Mouse (Mus musculus) liver, embryonic 16.5 days (tissue): Measurements from ENCODE around the gene Sub1. TPM values are rescaled to one million over a fixed set of nuclear protein-coding genes. Genes with fewer than 3 reads are reported as not detected.
A peak's percentile ranks its signal among the peaks of the same experiment; 100 is the strongest.

Experiments used
- ATAC-seq: fragments of 200-750 bp; cut with Nextera tagmentation; 2 replicates; pipeline ENCODE4 v1.8.0; 2017; ENCODE audit warnings: low read depth, mild to moderate bottlenecking, moderate number of reproducible peaks, moderate library complexity
- H3K27ac ChIP-seq: fragments of 300-500 bp; sonication (generic); 2 replicates; pipeline ENCODE4 v1.5.1; 2014; ENCODE audit warnings: mild to moderate bottlenecking, low read length
- H3K27me3 ChIP-seq: fragments of 300-500 bp; sonication (generic); 2 replicates; pipeline ENCODE4 v1.6.1; 2014; ENCODE audit warnings: low read depth, low read length, mixed read lengths; ENCODE audit not compliant: control insufficient read depth, insufficient read depth
- H3K36me3 ChIP-seq: fragments of 300-500 bp; sonication (generic); 2 replicates; pipeline ENCODE4 v1.6.1; 2014; ENCODE audit warnings: mild to moderate bottlenecking; ENCODE audit not compliant: control insufficient read depth, insufficient read depth
- H3K4me1 ChIP-seq: fragments of 300-500 bp; sonication (generic); 2 replicates; pipeline ENCODE4 v1.6.1; 2014; ENCODE audit warnings: low read depth, low read length, mixed read lengths; ENCODE audit not compliant: control insufficient read depth
- H3K4me2 ChIP-seq: fragments of 300-500 bp; sonication (generic); 2 replicates; pipeline ENCODE4 v1.6.1; 2014; ENCODE audit warnings: low read depth, low read length, mixed read lengths
- H3K4me3 ChIP-seq: fragments of 300-500 bp; sonication (generic); 2 replicates; pipeline ENCODE4 v1.5.1; 2014; ENCODE audit warnings: low read depth, mild to moderate bottlenecking, low read length
- H3K9ac ChIP-seq: fragments of 300-500 bp; sonication (generic); 2 replicates; pipeline ENCODE4 v1.6.1; 2014; ENCODE audit warnings: low read depth, low read length
- H3K9me3 ChIP-seq: fragments of 300-500 bp; sonication (generic); replicated peaks from 2 replicates; pipeline ENCODE4 v1.6.1; 2016; ENCODE audit warnings: low read length; ENCODE audit not compliant: control insufficient read depth
- WGBS: fragments of 180-500 bp; shearing (Covaris S2); extraction: QIAGEN DNeasy Blood & Tissue Kit; methylation state at CpG from one replicate; pipeline ENCODE4 v1.1.7; 2014; ENCODE audit not compliant: insufficient replicate concordance; 5-methylcytosine and 5-hydroxymethylcytosine counted together
- polyA plus RNA-seq: library from polyadenylated mRNA; unstranded; fragments of >200 nt; fragmentation: Nextera tagmentation; extraction: Ambion mirVana; gene quantifications from 2 replicates; pipeline ENCODE4 v1.2.1, GENCODE M21; 2015

Sub1 gene
- polyA plus RNA-seq, 1 experiment from 2014 or later = 206 TPM

DNA sequence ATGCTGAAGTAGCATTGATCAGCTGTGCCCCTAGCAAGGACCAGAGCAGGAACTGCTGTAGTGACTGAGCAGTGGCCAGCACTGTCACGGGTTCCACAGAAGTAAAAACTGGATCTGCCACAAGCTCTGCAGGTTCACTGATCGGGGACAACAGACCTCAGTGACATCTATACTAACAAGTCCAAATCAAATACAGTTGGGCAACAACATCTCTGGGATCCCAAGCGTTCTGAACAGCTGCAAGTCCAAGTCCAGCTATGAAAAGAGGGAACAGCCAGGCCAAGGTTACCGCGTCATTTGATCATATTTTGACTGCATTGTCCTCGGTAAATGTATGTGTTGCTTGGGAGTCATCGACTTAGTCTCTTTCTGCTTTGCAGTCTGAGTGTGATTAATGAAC lies 10.6 kb upstream of the Sub1 start:
- ATAC-seq = no peak
- no peak overlapping the region for H3K4me3 ChIP-seq
- no peaks in the 10 kb centered on the region; the same call in 1 of the 2 replicates for H3K27me3 ChIP-seq
- no peaks in the 10 kb centered on the region for H3K9me3 ChIP-seq
- no peaks in the 10 kb centered on the region for H3K36me3 ChIP-seq
- H3K4me2 ChIP-seq = no peak overlapping the region
- no peak overlapping the region for H3K9ac ChIP-seq
- no peak overlapping the region for H3K27ac ChIP-seq
- 64% methylated on average over 7 of the region's 7 CpGs for WGBS
- no peaks in the 10 kb centered on the region; the same call in none of the 2 replicates for H3K4me1 ChIP-seq

DNA sequence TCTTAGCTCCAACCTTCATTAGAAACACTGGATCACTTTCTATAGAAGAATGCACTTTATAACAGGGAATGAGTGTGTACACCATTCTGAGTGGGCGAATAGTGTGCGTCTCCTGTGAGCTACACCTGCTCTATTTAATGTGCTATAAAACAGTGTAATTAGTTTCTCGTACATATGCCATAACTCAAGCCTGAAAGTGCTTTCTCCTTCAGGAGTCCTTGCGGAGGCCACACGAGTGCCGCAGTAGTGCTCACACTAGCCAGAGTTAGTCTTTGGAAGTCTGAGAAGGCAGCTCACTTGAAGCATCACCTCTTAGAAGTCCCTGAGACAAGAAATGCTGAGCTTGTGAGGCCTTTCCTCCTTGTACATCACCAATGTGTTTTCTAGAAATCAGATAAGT lies 9.4 kb upstream of the Sub1 start:
- no peaks in the 10 kb centered on the region for H3K9me3 ChIP-seq
- WGBS = 70% methylated on average over 6 of the region's 6 CpGs
- no peaks in the 10 kb centered on the region; the same call in none of the 2 replicates for H3K4me1 ChIP-seq
- no peak overlapping the region for H3K4me2 ChIP-seq
- H3K4me3 ChIP-seq = no peak overlapping the region
- no peak overlapping the region for H3K9ac ChIP-seq
- H3K36me3 ChIP-seq = no peaks in the 10 kb centered on the region
- no peak for ATAC-seq
- no peaks in the 10 kb centered on the region; the same call in 1 of the 2 replicates for H3K27me3 ChIP-seq
- no peak overlapping the region for H3K27ac ChIP-seq

DNA sequence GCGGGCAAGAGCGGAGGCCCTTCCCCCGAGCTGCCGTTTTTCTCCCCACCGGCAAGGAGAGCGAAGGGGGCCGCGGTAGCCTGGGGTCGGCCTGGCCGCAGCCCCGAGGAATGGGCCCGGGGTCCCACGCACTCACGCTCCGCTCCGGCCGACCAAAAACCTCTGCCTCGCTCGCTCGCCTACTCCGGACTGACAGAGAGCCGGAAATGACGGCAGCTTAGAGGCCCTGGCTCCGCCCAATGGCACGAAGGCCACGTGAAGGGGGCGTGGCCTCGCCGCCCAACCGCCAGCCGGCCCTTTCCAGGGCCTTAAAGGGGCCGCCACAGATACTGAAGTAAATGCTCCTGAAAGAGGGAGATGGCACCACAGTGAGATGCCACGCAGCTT lies 975 bp downstream of the Sub1 start:
- peak; percentile 95 for ATAC-seq
- H3K4me3 ChIP-seq = peak overlapping the region; percentile 99
- H3K27me3 ChIP-seq = no peaks in the 10 kb centered on the region
- WGBS = under 1% methylated on average over 32 of the region's 33 CpGs
- peaks cover 7% of the 10 kb centered on the region for H3K4me1 ChIP-seq
- peaks cover 3% of the 10 kb centered on the region for H3K36me3 ChIP-seq
- H3K9ac ChIP-seq = peak overlapping the region; percentile 96
- H3K27ac ChIP-seq = peak overlapping the region; percentile 82
- peak overlapping the region; percentile 82 for H3K4me2 ChIP-seq
- no peaks in the 10 kb centered on the region for H3K9me3 ChIP-seq

DNA sequence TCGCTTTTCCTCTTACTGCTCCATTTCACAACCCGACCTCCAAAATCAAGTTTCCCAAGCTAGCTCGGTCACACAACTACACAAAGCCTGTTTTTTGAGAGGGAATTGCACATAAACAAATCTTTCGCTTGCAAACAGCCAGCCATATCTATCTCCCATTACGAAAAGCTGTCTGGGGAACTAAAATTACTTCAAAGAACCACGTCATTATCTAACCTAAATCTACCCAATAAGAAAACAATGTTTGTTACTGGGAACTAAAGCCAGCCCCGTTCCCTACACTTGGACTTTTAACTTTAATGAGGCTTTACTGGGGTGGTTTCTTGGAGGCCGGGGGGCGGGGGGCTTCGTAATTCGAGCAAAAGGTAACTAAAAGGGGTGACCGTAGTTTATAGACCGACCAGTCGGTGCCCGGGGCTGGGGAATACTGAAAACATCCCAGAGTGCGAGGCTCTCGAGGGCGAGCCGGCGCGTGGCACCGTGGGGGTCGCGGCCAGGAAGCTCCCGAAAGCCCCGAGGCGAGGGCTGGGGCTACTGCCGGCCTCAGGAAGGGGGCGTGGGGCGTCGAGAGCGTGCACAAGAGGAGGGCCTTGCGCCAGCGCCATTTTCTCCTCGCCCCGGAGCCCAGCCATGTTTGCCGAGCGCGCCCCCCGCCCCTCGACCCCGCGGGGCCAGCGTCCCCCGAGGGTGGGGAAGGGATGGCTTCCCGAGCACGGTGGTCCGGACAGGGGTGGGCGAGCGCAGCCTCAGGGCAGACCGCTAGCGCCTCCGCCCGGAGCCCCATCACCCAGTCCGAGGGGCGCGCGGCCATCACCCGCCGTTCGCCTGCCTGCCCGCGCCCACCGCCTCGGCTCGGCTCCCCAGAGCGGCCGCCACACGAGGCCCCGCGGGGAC lies 1.6 kb downstream of the Sub1 start:
- WGBS = under 1% methylated on average over 66 of the region's 71 CpGs
- peak overlapping the region; percentile 99 for H3K4me3 ChIP-seq
- peak; percentile 64 for ATAC-seq
- H3K9ac ChIP-seq = peak overlapping the region; percentile 96
- peak overlapping the region; percentile 82 for H3K4me2 ChIP-seq
- peaks cover 7% of the 10 kb centered on the region for H3K4me1 ChIP-seq
- H3K27ac ChIP-seq = peak overlapping the region; percentile 82
- H3K9me3 ChIP-seq = no peaks in the 10 kb centered on the region
- peaks cover 9% of the 10 kb centered on the region for H3K36me3 ChIP-seq
- H3K27me3 ChIP-seq = no peaks in the 10 kb centered on the region

DNA sequence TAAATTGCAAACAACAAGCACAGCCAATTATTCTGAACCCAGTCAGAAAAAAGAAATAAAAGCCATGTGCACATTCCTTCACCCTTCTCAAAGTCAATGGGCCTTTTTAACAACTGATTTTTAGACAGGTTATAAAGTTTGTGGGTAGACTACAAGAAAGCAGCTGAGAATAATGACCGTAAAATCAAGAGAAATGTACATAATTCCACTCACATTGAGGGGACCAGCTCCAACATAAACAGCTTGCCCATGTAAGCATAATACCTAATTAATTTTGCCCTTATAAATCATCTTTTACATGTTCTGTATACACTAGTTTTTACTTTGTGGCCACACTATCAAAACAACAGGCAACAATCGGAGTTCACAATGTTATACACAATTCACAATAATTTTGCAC lies 2.8 kb downstream of the Sub1 start:
- Histone ChIP-seq H3K27ac (no peak overlapping the region), H3K4me1 (peaks cover 7% of the 10 kb centered on the region), H3K9ac (no peak overlapping the region), H3K4me3 (no peak overlapping the region), H3K9me3 (no peaks in the 10 kb centered on the region), H3K4me2 (peak overlapping the region; percentile 82; the same call in 1 of the 2 replicates), H3K27me3 (no peaks in the 10 kb centered on the region), H3K36me3 (peaks cover 18% of the 10 kb centered on the region)
- 71% methylated on average over 2 of the region's 2 CpGs for WGBS
- ATAC-seq = no peak

DNA sequence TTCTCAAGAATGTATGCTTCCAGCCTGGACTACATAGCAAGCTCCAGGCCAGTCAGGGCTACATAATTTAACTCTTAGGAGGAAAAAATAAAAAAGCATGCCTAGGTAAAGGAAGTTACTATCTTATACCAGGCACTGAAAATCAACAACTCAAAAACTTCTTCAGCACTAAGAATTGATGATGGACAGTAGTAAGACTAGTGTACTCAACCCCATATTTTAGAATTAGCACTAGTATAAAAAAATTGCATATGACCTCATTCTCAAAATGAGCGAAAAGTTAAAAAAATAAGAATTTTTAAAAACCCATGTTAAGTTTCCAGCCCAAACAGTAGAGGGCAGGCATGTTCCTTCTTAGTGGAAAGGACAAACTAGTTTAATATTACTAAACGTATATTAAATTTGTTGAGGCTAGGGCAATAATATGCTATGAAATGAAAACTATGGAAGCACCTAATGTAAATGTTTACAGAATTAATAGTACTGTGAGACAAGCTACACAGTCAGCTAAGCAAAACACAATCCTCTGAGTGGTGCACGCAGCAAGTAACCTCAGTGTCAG lies 5.2 kb downstream of the Sub1 start:
- ATAC-seq = no peak
- H3K4me1 ChIP-seq = peaks cover 7% of the 10 kb centered on the region
- H3K27me3 ChIP-seq = no peaks in the 10 kb centered on the region
- WGBS = 79% methylated on average over 3 of the region's 3 CpGs
- H3K9ac ChIP-seq = no peak overlapping the region
- H3K4me2 ChIP-seq = no peak overlapping the region
- no peak overlapping the region for H3K27ac ChIP-seq
- H3K4me3 ChIP-seq = no peak overlapping the region
- H3K36me3 ChIP-seq = peaks cover 33% of the 10 kb centered on the region
- H3K9me3 ChIP-seq = no peaks in the 10 kb centered on the region

DNA sequence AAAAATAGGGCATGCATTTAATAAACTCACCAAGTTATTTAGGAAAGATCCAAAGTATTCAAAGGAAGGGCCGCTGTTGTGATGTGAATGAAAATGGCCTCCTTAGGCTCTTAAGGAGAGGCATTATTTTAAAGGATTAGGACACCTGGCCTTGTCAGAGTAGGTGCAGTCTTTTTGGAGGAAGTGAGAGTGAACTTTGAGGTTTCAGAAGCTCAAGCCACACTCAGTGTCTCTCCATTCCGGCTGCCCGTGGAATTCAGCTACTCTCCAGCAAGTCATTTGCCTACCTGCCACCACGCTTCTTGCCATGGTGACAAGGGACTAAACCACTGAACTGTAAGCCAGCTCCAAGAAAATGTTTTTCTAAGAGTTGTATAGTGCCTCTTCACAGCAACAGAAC lies 8.2 kb downstream of the Sub1 start:
- Histone ChIP-seq H3K36me3 (peaks cover 46% of the 10 kb centered on the region), H3K4me2 (no peak overlapping the region), H3K27me3 (no peaks in the 10 kb centered on the region), H3K9me3 (no peaks in the 10 kb centered on the region), H3K4me3 (no peak overlapping the region), H3K9ac (no peak overlapping the region), H3K27ac (no peak overlapping the region), H3K4me1 (no peaks in the 10 kb centered on the region)
- WGBS = 84% methylated on average over 4 of the region's 4 CpGs
- ATAC-seq = no peak

DNA sequence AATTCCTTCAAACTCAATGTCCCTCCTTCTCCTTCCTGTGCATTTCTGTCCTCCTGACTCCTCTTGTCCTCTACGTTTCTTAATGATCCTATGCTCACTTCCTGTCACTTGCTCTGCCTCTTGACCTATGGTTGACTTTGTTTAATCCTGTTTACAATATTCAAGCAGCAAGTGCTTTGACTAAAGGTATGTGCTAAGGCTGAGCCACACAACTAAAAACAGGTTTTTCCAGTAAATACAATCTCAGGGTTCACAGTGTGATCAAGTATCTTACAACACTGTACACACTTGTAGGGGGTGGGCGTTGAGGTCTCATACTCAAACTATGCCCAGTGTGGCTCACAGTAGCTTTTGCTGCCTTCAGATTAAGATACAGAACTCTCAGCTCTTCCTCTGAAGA lies 8.9 kb downstream of the Sub1 start:
- Histone ChIP-seq H3K9me3 (no peaks in the 10 kb centered on the region), H3K4me1 (no peaks in the 10 kb centered on the region), H3K4me2 (no peak overlapping the region), H3K36me3 (peaks cover 45% of the 10 kb centered on the region), H3K27me3 (no peaks in the 10 kb centered on the region), H3K4me3 (no peak overlapping the region), H3K9ac (no peak overlapping the region), H3K27ac (no peak overlapping the region)
- 57% methylated on average over 2 of the region's 2 CpGs for WGBS
- ATAC-seq = no peak

DNA sequence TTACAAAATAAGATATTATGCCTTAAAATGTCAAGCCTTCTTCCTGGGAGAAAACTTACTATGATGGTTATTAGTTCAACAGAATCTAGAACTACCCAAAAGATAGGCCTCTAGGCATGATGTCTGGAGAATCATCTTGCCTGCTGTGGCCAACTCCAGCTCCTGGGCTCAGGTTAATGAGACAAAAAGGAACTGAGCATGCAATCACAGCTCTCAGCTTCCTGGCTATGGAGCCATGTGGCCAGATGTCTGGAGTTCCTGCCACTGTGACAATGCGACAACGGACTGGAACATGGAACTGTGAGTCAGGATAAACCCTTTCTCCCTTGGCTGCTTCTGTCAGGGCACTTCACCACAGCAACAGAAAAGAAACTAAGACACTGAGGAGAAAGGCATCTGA lies 14.8 kb downstream of the Sub1 start:
- H3K9ac ChIP-seq = no peak overlapping the region
- H3K4me1 ChIP-seq = no peaks in the 10 kb centered on the region
- 64% methylated on average over 2 of the region's 2 CpGs for WGBS
- ATAC-seq = no peak
- peaks cover 28% of the 10 kb centered on the region for H3K36me3 ChIP-seq
- no peak overlapping the region for H3K4me3 ChIP-seq
- no peaks in the 10 kb centered on the region for H3K9me3 ChIP-seq
- no peak overlapping the region for H3K4me2 ChIP-seq
- H3K27ac ChIP-seq = no peak overlapping the region
- H3K27me3 ChIP-seq = no peaks in the 10 kb centered on the region
